Mouse (Mus musculus): ENCODE results near the gene Erg.

Erg gene

GRCm38 (mm10) chr16:95353838-95354237, 232.6 kb downstream of the Erg start:
- DNase-seq (ENCODE audit: low spot score in 2 of 2), result no peak

- DNase-seq (ENCODE audit: low spot score in 2 of 2), result no peak
Measured at GRCm38 (mm10) chr16:95352266-95352665, 234.1 kb downstream of the Erg start.

GRCm38 (mm10) chr16:95350499-95350898, 235.9 kb downstream of the Erg start:
- peak in 1 of 2 experiments; percentile 30 for DNase-seq (ENCODE audit: low spot score in 2 of 2)

- no peak for DNase-seq (ENCODE audit: low spot score in 2 of 2)
Measured at GRCm38 (mm10) chr16:95349745-95350144, 236.6 kb downstream of the Erg start.

- no peak for DNase-seq (ENCODE audit: low spot score in 2 of 2)
Measured at GRCm38 (mm10) chr16:95349344-95349743, 237.0 kb downstream of the Erg start.

GRCm38 (mm10) chr16:95348555-95348954, 237.8 kb downstream of the Erg start:
- peak in 1 of 2 experiments; percentile 4 for DNase-seq (ENCODE audit: low spot score in 2 of 2)

- peak; percentile 10 for DNase-seq (ENCODE audit: low spot score in 2 of 2)
Measured at GRCm38 (mm10) chr16:95347202-95347601, 239.2 kb downstream of the Erg start.

GRCm38 (mm10) chr16:95345882-95346281, 240.5 kb downstream of the Erg start:
- peak; percentile 37 to 43 for DNase-seq (ENCODE audit: low spot score in 2 of 2)

- no peak for DNase-seq (ENCODE audit: low spot score in 2 of 2)
Measured at GRCm38 (mm10) chr16:95344961-95345360, 241.4 kb downstream of the Erg start.

GRCm38 (mm10) chr16:95342030-95342429, 244.4 kb downstream of the Erg start:
- no peak for DNase-seq (ENCODE audit: low spot score in 2 of 2)

GRCm38 (mm10) chr16:95340885-95341791, 245.3 kb downstream of the Erg start:
- DNase-seq (ENCODE audit: low spot score in 2 of 2), result peak; percentile 33 to 40

GRCm38 (mm10) chr16:95332159-95332558, 254.2 kb downstream of the Erg start:
- DNase-seq (ENCODE audit: low spot score in 2 of 2), result no peak

- no peak for DNase-seq (ENCODE audit: low spot score in 2 of 2)
Measured at GRCm38 (mm10) chr16:95321945-95322625, 264.3 kb downstream of the Erg start.

Measured in spleen, postnatal 36 days (tissue).